Mouse (Mus musculus) megakaryocyte, adult 5-6 weeks (primary cell): ENCODE measurements around the gene Ppih. TPM values are rescaled to one million over a fixed set of nuclear protein-coding genes. Genes with fewer than 3 reads are reported as not detected.

ENCODE experiments used
- total RNA-seq, 2 experiments: library from RNA; stranded (forward) in 1 of 2; stranded (reverse) in 1 of 2; fragments of 153-499, 151-499 nt in 1 of 2; fragments of 221-1000, 200-1000 nt in 1 of 2; gene quantifications; 2 replicates each; pipeline versions ENCODE4 v1.2.3 to v1.2.4; 2015 to 2017

Gene Ppih
- total RNA-seq, 2 experiments from 2014 or later, result 84.7 to 98.8 TPM

Other genes with a start within 250 kb of the Ppih start
- gene Slc2a1, start 211.8 kb downstream of the Ppih start, total RNA-seq (2015), result 9.0 and 14.4 TPM in 2 replicates
- gene Slc2a1, start 211.8 kb downstream of the Ppih start, total RNA-seq (2017), result 14.3 and 18.0 TPM in 2 replicates
- gene Zfp691, start 146.4 kb downstream of the Ppih start, total RNA-seq (2015), result 7.0 and 10.2 TPM in 2 replicates
- gene Zfp691, start 146.4 kb downstream of the Ppih start, total RNA-seq (2017), result 1.9 and 4.5 TPM in 2 replicates
- gene Ermap, start 130.5 kb downstream of the Ppih start, total RNA-seq (2015), result 4.4 and 10.0 TPM in 2 replicates
- gene Ermap, start 130.5 kb downstream of the Ppih start, total RNA-seq (2017), result 3.7 and 8.2 TPM in 2 replicates
- gene Svbp, start 125.2 kb downstream of the Ppih start, total RNA-seq (2015), result 20.6 and 28.6 TPM in 2 replicates
- gene Svbp, start 125.2 kb downstream of the Ppih start, total RNA-seq (2017), result 19.7 and 42.9 TPM in 2 replicates
- not detected in 2 replicates for gene Tmem269, start 102.3 kb downstream of the Ppih start, total RNA-seq (2015)
- gene Tmem269, start 102.3 kb downstream of the Ppih start, total RNA-seq (2017), result not detected in 2 replicates
- 2.1 and 4.5 TPM in 2 replicates for gene AU022252, start 87.8 kb downstream of the Ppih start, total RNA-seq (2015)
- gene AU022252, start 87.8 kb downstream of the Ppih start, total RNA-seq (2017), result 2.9 and 6.6 TPM in 2 replicates
- 0.94 and 1.1 TPM in 2 replicates for gene P3h1, start 87.6 kb downstream of the Ppih start, total RNA-seq (2015)
- gene P3h1, start 87.6 kb downstream of the Ppih start, total RNA-seq (2017), result 3.3 and 3.5 TPM in 2 replicates
- gene Cldn19, start 65.1 kb downstream of the Ppih start, total RNA-seq (2015), result not detected in 2 replicates
- gene Cldn19, start 65.1 kb downstream of the Ppih start, total RNA-seq (2017), result not detected in 2 replicates
- 721 and 749 TPM in 2 replicates for gene Ybx1, start 25.9 kb downstream of the Ppih start, total RNA-seq (2015)
- 791 and 811 TPM in 2 replicates for gene Ybx1, start 25.9 kb downstream of the Ppih start, total RNA-seq (2017)
- gene Ccdc30, start 95.0 kb upstream of the Ppih start, total RNA-seq (2015), result 0.07 TPM in 1 of 2 replicates, not detected in the other
- gene Ccdc30, start 95.0 kb upstream of the Ppih start, total RNA-seq (2017), result not detected in 2 replicates
- 8.0 and 8.6 TPM in 2 replicates for gene Ppcs, start 101.9 kb upstream of the Ppih start, total RNA-seq (2015)
- gene Ppcs, start 101.9 kb upstream of the Ppih start, total RNA-seq (2017), result 7.2 and 7.6 TPM in 2 replicates
- not detected in 2 replicates for gene Zmynd12, start 102.3 kb upstream of the Ppih start, total RNA-seq (2015)
- not detected in 2 replicates for gene Zmynd12, start 102.3 kb upstream of the Ppih start, total RNA-seq (2017)
- gene Rimkla, start 172.1 kb upstream of the Ppih start, total RNA-seq (2015), result not detected in 2 replicates
- gene Rimkla, start 172.1 kb upstream of the Ppih start, total RNA-seq (2017), result not detected in 2 replicates
- gene Foxj3, start 216.5 kb upstream of the Ppih start, total RNA-seq (2015), result 21.3 and 31.6 TPM in 2 replicates
- 13.4 and 15.4 TPM in 2 replicates for gene Foxj3, start 216.5 kb upstream of the Ppih start, total RNA-seq (2017)
- gene Frg2f1, start 219.0 kb upstream of the Ppih start, total RNA-seq (2015), result 0.69 and 1.6 TPM in 2 replicates
- 0.28 and 0.59 TPM in 2 replicates for gene Frg2f1, start 219.0 kb upstream of the Ppih start, total RNA-seq (2017)